Mouse (Mus musculus) gastrocnemius, postnatal 14 days (tissue): ENCODE results near the gene Tenm4. TPM values are rescaled to one million over a fixed set of nuclear protein-coding genes. Genes with fewer than 3 reads are reported as not detected.
A peak's percentile ranks its signal among the peaks of the same experiment; 100 is the strongest.

Experiments used
- DNase-seq: peaks from one replicate; pipeline ENCODE4 v3.0.0; 2021; ENCODE audit warnings: mixed read lengths
- intact Hi-C: fragments of 180-260 bp; cut with DNase I; formaldehyde crosslinking; loops from one replicate; pipeline ENCODE4 v1.15.1; 2025; ENCODE audit warnings: low total_unique reads
- total RNA-seq, 2 experiments: library from RNA; stranded (reverse); gene quantifications; 2 replicates each; pipeline ENCODE4 v1.2.3; 2021

Tenm4 gene
- total RNA-seq, 2 experiments from 2014 or later, result 3.9 to 6.5 TPM

DNA sequence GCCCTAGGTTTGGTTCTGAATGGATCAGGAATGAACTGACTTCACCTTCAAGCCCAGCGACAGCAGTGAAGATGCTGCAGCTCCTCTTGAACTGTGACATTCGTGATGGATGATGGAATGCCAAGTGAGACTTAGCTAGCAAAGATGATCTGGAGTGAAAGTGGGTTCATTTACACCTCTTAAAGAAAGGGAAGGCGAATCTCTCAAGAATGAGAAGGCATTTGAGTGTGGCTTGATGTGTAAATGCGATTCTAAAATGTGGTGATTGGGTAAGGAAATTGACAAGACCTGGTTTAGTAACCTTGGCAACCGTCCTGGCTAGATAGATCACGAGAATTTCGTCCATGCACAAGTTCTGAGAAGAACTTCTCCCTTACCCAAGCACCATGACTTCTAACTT is 321.6 kb downstream of the Tenm4 start:
- DNase-seq, result no peak
- intact Hi-C loops, result no loop called here

- intact Hi-C loops, result no loop called here
- no peak for DNase-seq
Measured at GRCm38 (mm10) chr7:96494057-96494456, 323.0 kb downstream of the Tenm4 start.

- intact Hi-C loops, result no loop called here
- DNase-seq, result no peak
Measured at GRCm38 (mm10) chr7:96500108-96500507, 329.1 kb downstream of the Tenm4 start.

- no peak for DNase-seq
- intact Hi-C loops, result no loop called here
Measured at GRCm38 (mm10) chr7:96500797-96501196, 329.8 kb downstream of the Tenm4 start.

GRCm38 (mm10) chr7:96502321-96502973 is 331.4 kb downstream of the Tenm4 start:
- no peak for DNase-seq
- intact Hi-C loops, result no loop called here

GRCm38 (mm10) chr7:96505538-96505937 is 334.5 kb downstream of the Tenm4 start:
- intact Hi-C loops, result no loop called here
- DNase-seq, result no peak

DNA sequence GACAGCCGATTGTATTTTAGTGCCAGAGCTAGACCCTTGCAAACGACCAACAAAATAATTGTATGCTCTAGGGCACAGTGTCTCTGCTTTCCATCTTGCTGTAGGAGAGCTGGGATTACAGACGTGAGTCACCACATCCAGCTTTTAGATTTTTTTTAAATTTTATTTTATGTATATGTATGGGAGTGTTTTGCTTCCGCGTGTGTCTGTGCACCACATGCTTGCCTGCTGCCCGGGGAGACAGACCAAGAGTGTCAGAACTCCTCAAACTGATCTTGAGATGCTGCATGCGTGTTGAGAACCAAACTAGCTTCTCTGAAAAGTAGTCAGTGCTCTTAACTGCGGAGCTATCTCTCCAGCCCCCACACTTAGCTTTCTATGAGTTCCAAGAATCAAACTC is 336.0 kb downstream of the Tenm4 start:
- intact Hi-C loops, result no loop called here
- no peak for DNase-seq

DNA sequence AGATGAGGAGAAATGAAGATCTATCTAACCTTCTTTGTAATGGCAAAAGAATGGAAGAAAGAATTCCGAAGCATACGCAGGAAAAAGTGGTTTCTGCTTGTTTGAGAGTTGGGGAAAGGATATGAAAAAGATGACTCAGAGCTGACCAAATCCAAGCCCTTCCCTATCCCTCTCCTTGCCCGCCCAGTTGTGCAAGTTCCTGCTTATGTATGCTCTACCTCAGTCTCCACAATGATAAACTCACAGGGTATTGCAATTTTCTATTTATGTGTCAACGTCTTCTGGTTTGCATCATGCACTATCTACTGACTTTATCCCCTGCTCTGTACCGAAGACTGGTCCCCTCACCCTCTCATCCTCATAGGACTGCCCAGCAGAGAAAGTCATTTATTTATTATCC is 339.4 kb downstream of the Tenm4 start:
- DNase-seq, result no peak
- intact Hi-C loops, result no loop called here

DNA sequence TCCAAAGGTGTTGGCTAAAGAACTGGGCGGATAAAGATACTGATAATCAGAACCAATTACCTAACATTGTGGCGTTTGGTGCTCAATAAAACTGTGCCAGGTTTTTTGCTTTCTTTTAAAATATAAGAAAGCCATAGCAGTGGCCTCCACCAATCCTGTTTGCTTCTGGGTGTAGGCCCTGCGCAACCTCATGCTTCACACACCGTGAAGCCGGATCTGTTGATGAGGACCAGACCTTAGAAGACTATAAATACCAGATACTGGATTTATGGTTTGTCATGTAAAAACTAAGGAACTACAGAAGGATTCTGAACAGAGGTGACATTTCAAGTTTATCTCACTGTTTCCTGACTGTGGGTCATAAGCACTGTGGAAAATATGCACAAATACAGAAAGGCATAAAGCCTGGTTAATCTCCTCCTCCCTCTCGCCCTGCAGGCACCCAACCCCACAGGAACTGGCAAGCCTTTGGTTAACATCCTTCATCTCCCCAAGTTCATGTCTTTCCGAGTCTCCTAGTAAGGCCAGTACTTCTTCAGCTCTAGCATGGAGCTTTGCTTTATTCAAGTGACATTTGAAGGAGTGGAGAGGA is 340.1 kb downstream of the Tenm4 start:
- no peak for DNase-seq
- intact Hi-C loops, result no loop called here

DNA sequence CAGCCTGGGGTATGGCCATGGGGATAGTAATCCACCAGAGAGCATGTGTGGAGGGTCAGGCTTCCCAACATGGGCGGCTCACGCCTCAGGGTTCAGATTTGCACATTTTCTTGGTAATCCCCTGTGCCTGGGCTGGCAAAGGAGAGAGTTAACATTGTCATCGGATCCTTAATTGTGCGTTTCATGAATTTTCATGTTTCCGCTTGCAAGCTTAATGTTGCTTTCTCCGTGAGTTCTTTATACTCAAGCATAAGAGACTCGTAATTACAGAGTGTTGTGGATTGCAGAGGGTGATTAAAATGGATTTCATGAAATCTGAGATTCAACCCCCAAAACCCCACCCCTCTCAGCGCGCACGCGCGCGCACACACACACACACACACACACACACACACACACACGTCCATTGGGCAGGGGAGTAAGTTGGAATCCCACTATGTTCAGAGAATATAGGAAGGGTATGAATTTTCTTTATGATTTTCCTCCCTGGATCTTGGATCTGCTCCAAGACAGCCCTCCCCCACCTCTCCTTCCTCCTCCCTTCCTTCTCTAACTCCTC is 341.0 kb downstream of the Tenm4 start:
- no peak for DNase-seq
- intact Hi-C loops, result no loop called here

DNA sequence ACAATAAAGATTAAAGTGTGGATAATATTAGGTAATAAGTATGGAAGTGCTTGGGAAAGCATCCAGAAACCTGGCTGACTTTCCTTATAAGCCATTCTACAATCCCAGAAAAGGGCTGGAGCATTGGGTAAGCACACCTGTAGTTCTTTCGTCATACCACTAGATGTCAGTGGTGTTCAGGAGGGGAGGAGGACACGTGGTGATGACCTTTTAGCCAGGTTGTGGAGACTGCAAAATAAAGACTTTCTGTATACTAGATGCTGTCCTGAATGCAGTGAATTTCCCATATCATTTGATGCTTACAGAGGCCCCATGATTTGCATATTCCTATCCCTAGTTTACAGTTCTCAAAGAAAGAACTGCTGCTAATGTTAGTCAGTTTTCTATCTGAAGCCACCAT is 348.2 kb downstream of the Tenm4 start:
- intact Hi-C loops, result loop anchor here (5.0 kb wide), 1 partner anchor 393 kb away; no protein-coding TSS in a partner anchor
- DNase-seq, result no peak

- intact Hi-C loops, result no loop called here
- no peak for DNase-seq
Measured at GRCm38 (mm10) chr7:96521956-96522355, 350.9 kb downstream of the Tenm4 start.

- DNase-seq, result peak; percentile 10
- intact Hi-C loops, result no loop called here
Measured at GRCm38 (mm10) chr7:96523673-96524072, 352.6 kb downstream of the Tenm4 start.

DNA sequence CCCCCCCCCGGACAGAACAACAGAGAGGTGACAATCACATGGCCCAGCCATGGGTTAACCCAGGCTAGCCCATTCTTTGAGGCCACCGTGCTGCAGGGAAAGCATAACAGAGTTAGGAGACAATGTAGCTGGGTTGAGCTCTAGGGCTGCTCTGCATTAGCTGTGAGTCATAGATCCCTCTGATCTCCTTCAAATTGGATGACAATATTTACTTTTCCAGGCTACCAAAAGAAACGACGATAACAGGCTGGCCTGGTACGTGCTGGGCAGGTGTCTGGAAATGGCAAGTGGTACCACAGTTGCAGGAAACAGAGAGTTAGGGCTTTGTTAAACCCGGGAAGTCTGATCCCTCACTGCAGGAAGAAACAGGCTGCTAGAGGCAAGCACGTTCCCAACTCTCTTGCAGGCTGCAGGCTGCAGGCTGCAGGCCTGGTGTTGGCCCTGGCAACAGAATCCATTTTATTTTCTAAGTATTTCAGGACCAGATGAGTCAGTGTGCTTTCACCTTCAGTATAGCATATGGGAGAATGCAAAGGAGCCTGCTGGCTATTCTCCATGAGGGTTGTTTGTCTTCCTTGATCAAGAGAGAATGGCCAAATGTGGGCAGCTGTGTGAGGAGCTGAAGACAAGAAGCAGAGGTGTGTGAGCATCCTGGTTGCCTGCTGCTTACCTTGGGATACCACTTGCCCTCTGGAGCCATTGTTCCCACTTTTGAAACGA is 353.6 kb downstream of the Tenm4 start:
- intact Hi-C loops, result no loop called here
- no peak for DNase-seq

- no peak for DNase-seq
- intact Hi-C loops, result no loop called here
Measured at GRCm38 (mm10) chr7:96525344-96525743, 354.3 kb downstream of the Tenm4 start.

DNA sequence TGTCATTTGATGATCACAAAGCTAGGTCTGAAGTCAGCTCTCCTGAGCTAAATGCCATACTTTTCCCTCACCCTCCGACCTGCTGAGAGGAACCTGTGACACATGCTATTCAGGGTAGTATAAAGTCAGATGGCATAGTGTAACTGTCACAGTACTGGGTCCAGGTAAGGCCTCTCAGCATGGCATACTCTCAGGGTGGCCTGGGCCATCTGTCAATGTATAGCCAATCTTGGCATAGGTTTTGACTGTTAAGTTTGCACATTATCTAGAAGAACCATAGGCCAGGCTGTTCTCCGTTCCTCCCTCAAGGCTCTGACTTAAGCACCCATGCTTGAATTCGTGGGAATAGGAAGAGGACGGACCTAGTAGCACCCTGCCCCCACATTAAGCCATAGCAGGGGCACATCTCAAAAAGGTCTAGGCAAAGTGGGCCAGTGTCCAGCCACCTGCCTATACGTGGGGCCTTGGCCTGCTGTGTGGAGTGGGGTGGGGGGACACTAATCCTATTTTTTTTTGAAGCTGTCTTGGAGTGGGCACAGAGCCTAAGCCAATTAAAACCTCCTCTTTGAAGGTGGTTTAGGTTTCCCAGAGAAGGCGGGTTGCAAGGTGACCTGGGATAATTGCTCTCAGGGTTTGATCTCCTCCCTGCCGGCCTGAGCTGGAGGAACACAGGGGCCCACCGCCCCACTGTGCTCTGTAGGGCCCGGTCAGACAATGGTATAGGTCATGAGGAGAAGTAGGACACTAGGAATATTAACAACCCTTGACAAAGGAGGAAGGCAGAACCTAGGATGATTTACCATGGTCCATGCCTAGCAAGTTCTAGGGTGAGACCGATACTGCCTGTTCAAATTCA is 359.8 kb downstream of the Tenm4 start:
- DNase-seq, result no peak
- intact Hi-C loops, result no loop called here

GRCm38 (mm10) chr7:96531954-96532737 is 361.1 kb downstream of the Tenm4 start:
- DNase-seq, result no peak
- intact Hi-C loops, result no loop called here

GRCm38 (mm10) chr7:96532804-96533400 is 361.9 kb downstream of the Tenm4 start:
- intact Hi-C loops, result no loop called here
- DNase-seq, result no peak
